Mouse (Mus musculus) liver, embryonic 13.5 days (tissue): ENCODE measurements around the gene Fam69b. TPM values are rescaled to one million over a fixed set of nuclear protein-coding genes. Genes with fewer than 3 reads are reported as not detected.
"Not testable (repeated sequence)": the region's sequence is repeated elsewhere in the genome, so short reads cannot be mapped to it uniquely, and the experiment has no call there.

ENCODE experiments used
- ATAC-seq: fragments of 200-750 bp; cut with Nextera tagmentation; 2 replicates; pipeline ENCODE4 v1.8.0; 2017; ENCODE audit warnings: low read depth, mild to moderate bottlenecking, moderate number of reproducible peaks, moderate library complexity
- DNase-seq: peaks from one replicate; pipeline ENCODE4 v3.0.0; 2022
- H3K27ac ChIP-seq: fragments of 300-500 bp; sonication (generic); 2 replicates; pipeline ENCODE4 v1.5.1; 2015; ENCODE audit warnings: moderate library complexity, mild to moderate bottlenecking, inconsistent platforms
- H3K27me3 ChIP-seq: fragments of 300-500 bp; sonication (generic); 2 replicates; pipeline ENCODE4 v1.6.1; 2015; ENCODE audit warnings: mild to moderate bottlenecking, inconsistent platforms
- H3K36me3 ChIP-seq: fragments of 300-500 bp; sonication (generic); 2 replicates; pipeline ENCODE4 v1.6.1; 2015; ENCODE audit warnings: mild to moderate bottlenecking, inconsistent platforms
- H3K4me1 ChIP-seq: fragments of 300-500 bp; sonication (generic); replicated peaks from 2 replicates; pipeline ENCODE4 v1.6.1; 2015; ENCODE audit warnings: inconsistent platforms
- H3K4me2 ChIP-seq: fragments of 300-500 bp; sonication (generic); 2 replicates; pipeline ENCODE4 v1.6.1; 2015; ENCODE audit warnings: inconsistent platforms, mild to moderate bottlenecking, moderate library complexity
- H3K4me3 ChIP-seq: fragments of 300-500 bp; sonication (generic); replicated peaks from 2 replicates; pipeline ENCODE4 v1.5.1; 2015; ENCODE audit warnings: mild to moderate bottlenecking, inconsistent platforms
- H3K9ac ChIP-seq: fragments of 300-500 bp; sonication (generic); 2 replicates; pipeline ENCODE4 v1.6.1; 2015; ENCODE audit warnings: mild to moderate bottlenecking, inconsistent platforms
- H3K9me3 ChIP-seq: fragments of 300-500 bp; sonication (generic); replicated peaks from 2 replicates; pipeline ENCODE4 v1.6.1; 2016; ENCODE audit warnings: inconsistent platforms
- WGBS: fragments of 180-500 bp; shearing (Covaris S2); methylation state at CpG from one replicate; pipeline ENCODE4 v1.1.7; 2015; ENCODE audit not compliant: insufficient replicate concordance; 5-methylcytosine and 5-hydroxymethylcytosine counted together
- microRNA counts: library from miRNA; unstranded; fragments of <30 nt; microRNA quantifications from one replicate; lab custom pipeline; 2016
- microRNA-seq: library from miRNA; unstranded; fragments of <30 nt; microRNA quantifications from one replicate; pipeline ENCODE4, GENCODE M21; 2016
- polyA plus RNA-seq: library from polyadenylated mRNA; unstranded; fragments of >200 nt; fragmentation: Nextera tagmentation; extraction: Ambion mirVana; gene quantifications from 2 replicates; pipeline ENCODE4 v1.2.1, GENCODE M21; 2015

Fam69b gene
- polyA plus RNA-seq, 1 experiment from 2014 or later: 2.1 TPM

- not testable (repeated sequence) for H3K27ac ChIP-seq, H3K9ac ChIP-seq, DNase-seq, H3K4me3 ChIP-seq, ATAC-seq, H3K36me3 ChIP-seq, H3K4me1 ChIP-seq, H3K9me3 ChIP-seq, H3K4me2 ChIP-seq
- 62% methylated on average over 1 of the region's 1 CpGs for WGBS
- peaks cover 11% of the 10 kb centered on the region for H3K27me3 ChIP-seq
Measured at GRCm38 (mm10) chr2:26663551-26663950, 35.3 kb downstream of the Fam69b start.

DNA sequence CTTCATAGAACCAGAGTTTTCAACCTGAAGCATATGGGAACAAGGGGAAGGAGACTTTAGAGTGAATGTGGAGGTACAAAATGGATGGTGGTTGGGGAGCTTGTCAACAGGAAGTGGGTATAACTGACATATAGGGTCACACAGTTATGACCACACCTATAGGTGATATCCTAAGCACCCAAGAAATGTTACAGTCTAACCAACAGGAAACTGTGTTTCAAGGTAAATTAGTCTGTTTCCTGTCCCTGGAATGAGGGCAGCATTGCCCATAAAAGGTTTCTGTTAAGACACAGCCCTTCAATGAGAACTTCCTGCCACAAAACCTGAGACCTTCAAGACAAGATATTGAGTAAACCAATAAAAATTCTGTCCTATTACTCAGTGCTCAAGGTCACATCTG lies 40.5 kb downstream of the Fam69b start:
- Histone ChIP-seq H3K4me3 (no peak overlapping the region), H3K9me3 (no peaks in the 10 kb centered on the region), H3K36me3 (no peaks in the 10 kb centered on the region), H3K27ac (no peak overlapping the region), H3K9ac (no peak overlapping the region), H3K4me2 (no peak overlapping the region), H3K4me1 (no peaks in the 10 kb centered on the region), H3K27me3 (no peaks in the 10 kb centered on the region)
- DNase-seq (no peak), ATAC-seq (no peak)

- Histone ChIP-seq H3K4me3 (no peak within 1 kb of the TSS), H3K27me3 (no peaks in the 10 kb centered on the region), H3K9ac (no peak within 1 kb of the TSS), H3K4me2 (no peak within 1 kb of the TSS), H3K4me1 (no peaks in the 10 kb centered on the region), H3K27ac (no peak within 1 kb of the TSS), H3K36me3 (no peaks in the 10 kb centered on the region), H3K9me3 (no peaks in the 10 kb centered on the region)
- WGBS: 53% methylated on average over 3 of the region's 3 CpGs
- no peak for ATAC-seq
- no peak for DNase-seq
Measured at GRCm38 (mm10) chr2:26671182-26671581, 42.9 kb downstream of the Fam69b start, which contains the start of gene Lcn4. Lcn4 (minus strand) TSS chr2:26671282.

MicroRNAs encoded within 50 kb of the gene (microRNA counts, 519-probe panel; counts per million panel counts)
- 6,997 counts per million, percentile 88 among the panel's probes with 10 or more counts for microRNA mmu-miR-126-3p (lab: Ali Mortazavi, UCI)
- 5,575 counts per million, percentile 66 among the panel's probes with 10 or more counts for microRNA mmu-miR-126-5p (lab: Ali Mortazavi, UCI)

Small RNA genes lying within 50 kb of the gene (microRNA-seq; reads per million reads assigned to microRNA genes)
- 0.88 reads per million for gene Mir126a
- gene Mir126b: not detected

Other genes starting within 250 kb of the Fam69b start
- gene Snapc4, start 247.8 kb upstream of the Fam69b start, polyA plus RNA-seq: 10.5 and 12.6 TPM in 2 replicates
- gene Entr1, start 239.1 kb upstream of the Fam69b start, polyA plus RNA-seq: 47.6 and 52.4 TPM in 2 replicates
- 81.5 and 93.2 TPM in 2 replicates for gene Pmpca, start 239.1 kb upstream of the Fam69b start, polyA plus RNA-seq
- 6.3 and 7.3 TPM in 2 replicates for gene Inpp5e, start 219.3 kb upstream of the Fam69b start, polyA plus RNA-seq
- gene Sec16a, start 183.2 kb upstream of the Fam69b start, polyA plus RNA-seq: 6.9 and 8.5 TPM in 2 replicates
- 1.5 and 1.6 TPM in 2 replicates for gene Notch1, start 111.8 kb upstream of the Fam69b start, polyA plus RNA-seq
- gene Egfl7, start 48.4 kb upstream of the Fam69b start, polyA plus RNA-seq: 69.4 and 79.4 TPM in 2 replicates
- gene Gm20532, start 41.8 kb upstream of the Fam69b start, polyA plus RNA-seq: not detected in 2 replicates
- 30.9 and 32.7 TPM in 2 replicates for gene Agpat2, start 24.0 kb upstream of the Fam69b start, polyA plus RNA-seq
- not detected in 2 replicates for gene Lcn4, start 42.8 kb downstream of the Fam69b start, polyA plus RNA-seq
- not detected in 2 replicates for gene Abo, start 236.5 kb downstream of the Fam69b start, polyA plus RNA-seq